Mouse (Mus musculus): ENCODE measurements around the gene Sun5. TPM values are rescaled to one million over a fixed set of nuclear protein-coding genes. Genes with fewer than 3 reads are reported as not detected.

Gene Sun5
- polyA plus RNA-seq (2015; fragmentation: Nextera tagmentation; extraction: Ambion mirVana) = not detected in 2 replicates

- TF ChIP-seq CTCF (IDR thresholded peaks at IDR 0.05; ENCODE audit: low read depth) = no peak
- ATAC-seq (replicated peaks; ENCODE audit: low FRiP score, low read depth) = no peak
- no peak for DNase-seq (ENCODE audit: low spot score)
- Histone ChIP-seq H3K27me3 (ENCODE audit: insufficient read depth, low read length) (no peaks in the 10 kb centered on the region), H3K27ac (no peak within 1 kb of the TSS), H3K4me3 (replicated peaks; ENCODE audit: low read depth, low read length) (no peak within 1 kb of the TSS), H3K36me3 (ENCODE audit: insufficient read depth, low read length) (no peaks in the 10 kb centered on the region), H3K4me1 (replicated peaks; ENCODE audit: insufficient read depth, low read length) (no peaks in the 10 kb centered on the region), H3K9ac (ENCODE audit: low read depth, low read length) (no peak within 1 kb of the TSS), H3K4me2 (ENCODE audit: low read length) (no peak within 1 kb of the TSS), H3K9me3 (replicated peaks; ENCODE audit: low read length) (no peaks in the 10 kb centered on the region)
- WGBS = 90% methylated on average over 4 of the region's 4 CpGs
These were observed at the start of gene Sun5 for GRCm38 (mm10) chr2:153870984-153871383. Gene Sun5, minus strand, starts transcription at chr2:153871084.

GRCm38 (mm10) chr2:153917930-153918329 is 47.0 kb upstream of the Sun5 start, which contains the start of gene Bpifb3:
Gene Bpifb3, plus strand, starts transcription at chr2:153918230.
- 74% methylated on average over 8 of the region's 8 CpGs for WGBS
- TF ChIP-seq CTCF (IDR thresholded peaks at IDR 0.05; ENCODE audit: low read depth) = no peak
- Histone ChIP-seq H3K27me3 (ENCODE audit: insufficient read depth, low read length) (no peaks in the 10 kb centered on the region), H3K27ac (no peak within 1 kb of the TSS), H3K9me3 (replicated peaks; ENCODE audit: low read length) (no peaks in the 10 kb centered on the region), H3K4me2 (ENCODE audit: low read length) (no peak within 1 kb of the TSS), H3K4me3 (replicated peaks; ENCODE audit: low read depth, low read length) (no peak within 1 kb of the TSS), H3K36me3 (ENCODE audit: insufficient read depth, low read length) (no peaks in the 10 kb centered on the region), H3K9ac (ENCODE audit: low read depth, low read length) (no peak within 1 kb of the TSS), H3K4me1 (replicated peaks; ENCODE audit: insufficient read depth, low read length) (no peaks in the 10 kb centered on the region)
- ATAC-seq (replicated peaks; ENCODE audit: low FRiP score, low read depth) (no peak), DNase-seq (ENCODE audit: low spot score) (no peak)

GRCm38 (mm10) chr2:153914151-153914550 is 43.3 kb upstream of the Sun5 start:
- Histone ChIP-seq H3K27me3 (ENCODE audit: insufficient read depth, low read length) (no peaks in the 10 kb centered on the region), H3K9me3 (replicated peaks; ENCODE audit: low read length) (no peaks in the 10 kb centered on the region), H3K27ac (no peak overlapping the region), H3K4me2 (ENCODE audit: low read length) (no peak overlapping the region), H3K4me1 (replicated peaks; ENCODE audit: insufficient read depth, low read length) (no peaks in the 10 kb centered on the region), H3K36me3 (ENCODE audit: insufficient read depth, low read length) (no peaks in the 10 kb centered on the region), H3K9ac (ENCODE audit: low read depth, low read length) (no peak overlapping the region), H3K4me3 (replicated peaks; ENCODE audit: low read depth, low read length) (no peak overlapping the region)
- no peak for ATAC-seq (replicated peaks; ENCODE audit: low FRiP score, low read depth)
- no peak for DNase-seq (ENCODE audit: low spot score)
- no peak for TF ChIP-seq CTCF (IDR thresholded peaks at IDR 0.05; ENCODE audit: low read depth)
- 58% methylated on average over 5 of the region's 5 CpGs for WGBS

- no peak overlapping the region for H3K4me3 ChIP-seq (replicated peaks; ENCODE audit: low read depth, low read length)
- WGBS = 91% methylated on average over 4 of the region's 4 CpGs
- no peak overlapping the region for H3K4me2 ChIP-seq (ENCODE audit: low read length)
- no peak overlapping the region for H3K9ac ChIP-seq (ENCODE audit: low read depth, low read length)
- H3K9me3 ChIP-seq (replicated peaks; ENCODE audit: low read length) = no peaks in the 10 kb centered on the region
- ATAC-seq (replicated peaks; ENCODE audit: low FRiP score, low read depth) (no peak), DNase-seq (ENCODE audit: low spot score) (no peak)
- H3K36me3 ChIP-seq (ENCODE audit: insufficient read depth, low read length) = no peaks in the 10 kb centered on the region
- TF ChIP-seq CTCF (IDR thresholded peaks at IDR 0.05; ENCODE audit: low read depth) = no peak
- H3K27me3 ChIP-seq (ENCODE audit: insufficient read depth, low read length) = no peaks in the 10 kb centered on the region
- no peaks in the 10 kb centered on the region for H3K4me1 ChIP-seq (replicated peaks; ENCODE audit: insufficient read depth, low read length)
- no peak overlapping the region for H3K27ac ChIP-seq
These were observed 35.7 kb upstream of the Sun5 start for GRCm38 (mm10) chr2:153906626-153907025.

- H3K27me3 ChIP-seq (ENCODE audit: insufficient read depth, low read length) = no peaks in the 10 kb centered on the region
- H3K4me1 ChIP-seq (replicated peaks; ENCODE audit: insufficient read depth, low read length) = no peaks in the 10 kb centered on the region
- 81% methylated on average over 6 of the region's 6 CpGs for whole genome bisulfite sequencing
- H3K9ac ChIP-seq (ENCODE audit: low read depth, low read length) = no peak overlapping the region
- ATAC-seq (replicated peaks; ENCODE audit: low FRiP score, low read depth) = no peak
- H3K27ac ChIP-seq = no peak overlapping the region
- no peaks in the 10 kb centered on the region for H3K36me3 ChIP-seq (ENCODE audit: insufficient read depth, low read length)
- no peak overlapping the region for H3K4me3 ChIP-seq (replicated peaks; ENCODE audit: low read depth, low read length)
- H3K4me2 ChIP-seq (ENCODE audit: low read length) = no peak overlapping the region
- no peak for DNase-seq (ENCODE audit: low spot score)
- no peaks in the 10 kb centered on the region for H3K9me3 ChIP-seq (replicated peaks; ENCODE audit: low read length)
- TF ChIP-seq CTCF (IDR thresholded peaks at IDR 0.05; ENCODE audit: low read depth) = no peak
These were observed 31.8 kb upstream of the Sun5 start for GRCm38 (mm10) chr2:153902726-153903125.

- H3K27me3 ChIP-seq (ENCODE audit: insufficient read depth, low read length) = no peaks in the 10 kb centered on the region
- H3K4me3 ChIP-seq (replicated peaks; ENCODE audit: low read depth, low read length) = no peak within 1 kb of the TSS
- H3K27ac ChIP-seq = no peak within 1 kb of the TSS
- 75% methylated on average over 4 of the region's 4 CpGs for WGBS
- no peak within 1 kb of the TSS for H3K9ac ChIP-seq (ENCODE audit: low read depth, low read length)
- DNase-seq (ENCODE audit: low spot score) (no peak), ATAC-seq (replicated peaks; ENCODE audit: low FRiP score, low read depth) (no peak)
- TF ChIP-seq CTCF (IDR thresholded peaks at IDR 0.05; ENCODE audit: low read depth) = no peak
- H3K4me1 ChIP-seq (replicated peaks; ENCODE audit: insufficient read depth, low read length) = no peaks in the 10 kb centered on the region
- no peaks in the 10 kb centered on the region for H3K36me3 ChIP-seq (ENCODE audit: insufficient read depth, low read length)
- H3K9me3 ChIP-seq (replicated peaks; ENCODE audit: low read length) = no peaks in the 10 kb centered on the region
- no peak within 1 kb of the TSS for H3K4me2 ChIP-seq (ENCODE audit: low read length)
These were observed 29.2 kb upstream of the Sun5 start, which contains the start of gene Bpifb6 for GRCm38 (mm10) chr2:153900088-153900487. Gene Bpifb6, plus strand, starts transcription at chr2:153900388.

GRCm38 (mm10) chr2:153899111-153899510 is 28.2 kb upstream of the Sun5 start:
- H3K9ac ChIP-seq (ENCODE audit: low read depth, low read length) = no peak overlapping the region
- no peak for TF ChIP-seq CTCF (IDR thresholded peaks at IDR 0.05; ENCODE audit: low read depth)
- H3K4me2 ChIP-seq (ENCODE audit: low read length) = no peak overlapping the region
- H3K27ac ChIP-seq = no peak overlapping the region
- no peaks in the 10 kb centered on the region for H3K9me3 ChIP-seq (replicated peaks; ENCODE audit: low read length)
- no peaks in the 10 kb centered on the region for H3K36me3 ChIP-seq (ENCODE audit: insufficient read depth, low read length)
- 82% methylated on average over 5 of the region's 5 CpGs for WGBS
- no peak for ATAC-seq (replicated peaks; ENCODE audit: low FRiP score, low read depth)
- DNase-seq (ENCODE audit: low spot score) = no peak
- H3K4me1 ChIP-seq (replicated peaks; ENCODE audit: insufficient read depth, low read length) = no peaks in the 10 kb centered on the region
- H3K4me3 ChIP-seq (replicated peaks; ENCODE audit: low read depth, low read length) = no peak overlapping the region
- H3K27me3 ChIP-seq (ENCODE audit: insufficient read depth, low read length) = no peaks in the 10 kb centered on the region
